ENCODE assay signal across 9 mouse cellular contexts in genomic region chrX:167208506-167208820, GRCm38 (mm10). TPM values are rescaled to one million over a fixed set of nuclear protein-coding genes. Genes with fewer than 3 reads are reported as not detected.
DNase-seq lines count a peak whose midpoint lies in the region; ATAC-seq and TF ChIP-seq lines count a peak whose summit lies in the region.
"Had no signal": no experiment of that assay in that cellular context is flagged by ENCODE, and none has a peak within 500 bp of the region (broad histone marks: within the 10 kb centered on the region; RNA-seq: fewer than 3 reads in every experiment).

No protein-coding gene starts in this region.

- H3K9me3 ChIP-seq in embryonic facial prominence, embryonic 11.5 days (replicated peaks; ENCODE audit: control insufficient read depth, low read length), result no peaks in the 10 kb centered on the region
- no peaks in the 10 kb centered on the region for H3K9me3 ChIP-seq in limb, embryonic 15.5 days
- no peaks in the 10 kb centered on the region for H3K9me3 ChIP-seq in midbrain, embryonic 14.5 days (ENCODE audit: control insufficient read depth, low read length)

- peak; percentile 29 to 37 for DNase-seq in cerebellum, adult 18-20 months
- DNase-seq in embryonic facial prominence, embryonic 11.5 days (ENCODE audit: low spot score), result peak; percentile 55
- peak; percentile 41 to 48 for DNase-seq in heart, postnatal 36 days
- DNase-seq in midbrain, embryonic 14.5 days, result peak; percentile 69
- peak; percentile 9 for DNase-seq in yolk sac, embryonic 10.5 days (ENCODE audit: low spot score)

- H3K4me3 ChIP-seq in C2C12 (ENCODE audit: insufficient read depth, poor library complexity, severe bottlenecking), result peak overlapping the region; percentile 49
- peak overlapping the region; percentile 59 for H3K4me3 ChIP-seq in embryonic facial prominence, embryonic 11.5 days (ENCODE audit: low read depth, low read length)
- H3K4me3 ChIP-seq in limb, embryonic 15.5 days, result peak overlapping the region; percentile 50
- peak overlapping the region; percentile 56 for H3K4me3 ChIP-seq in midbrain, embryonic 14.5 days (replicated peaks; ENCODE audit: low read depth, low read length)

- TF ChIP-seq CTCF in C2C12 (IDR thresholded peaks at IDR 0.05; ENCODE audit: control insufficient read depth, insufficient read depth, insufficient read length), result no peak

- peak overlapping the region; percentile 39 for H3K4me2 ChIP-seq in embryonic facial prominence, embryonic 11.5 days (ENCODE audit: low read depth, low read length)
- H3K4me2 ChIP-seq in limb, embryonic 15.5 days, result peak overlapping the region; percentile 49
- H3K4me2 ChIP-seq in midbrain, embryonic 14.5 days (ENCODE audit: low read length), result no peak overlapping the region

- H3K79me3 ChIP-seq in C2C12 (ENCODE audit: low read depth), result peaks cover 8% of the 10 kb centered on the region

- intact Hi-C loops in heart, postnatal 36 days (cut with DNase I), result loop anchor here (10.0 kb wide), 2 partner anchors 54 to 104 kb away; no protein-coding TSS in a partner anchor

- H3K27me3 ChIP-seq in C2C12 (ENCODE audit: control insufficient read depth, insufficient read depth, insufficient read length), result no peaks in the 10 kb centered on the region
- H3K27me3 ChIP-seq in embryonic facial prominence, embryonic 11.5 days (ENCODE audit: control insufficient read depth, insufficient read depth, low read length), result peaks cover 3% of the 10 kb centered on the region; the same call in 1 of the 2 replicates
- H3K27me3 ChIP-seq in limb, embryonic 15.5 days, result peaks cover 19% of the 10 kb centered on the region; the same call in 1 of the 2 replicates
- H3K27me3 ChIP-seq in midbrain, embryonic 14.5 days (ENCODE audit: control insufficient read depth, insufficient read depth, low read length), result no peaks in the 10 kb centered on the region

- H3K9ac ChIP-seq in embryonic facial prominence, embryonic 11.5 days (replicated peaks; ENCODE audit: low read length), result peak overlapping the region; percentile 74
- peak overlapping the region; percentile 51 for H3K9ac ChIP-seq in limb, embryonic 15.5 days
- H3K9ac ChIP-seq in midbrain, embryonic 14.5 days (replicated peaks; ENCODE audit: low read length), result peak overlapping the region; percentile 90

- ATAC-seq in cerebellum, adult (ENCODE audit: insufficient number of reproducible peaks, low FRiP score, low TSS enrichment), result no peak
- no peak for ATAC-seq in embryonic facial prominence, embryonic 11.5 days (replicated peaks; ENCODE audit: insufficient number of reproducible peaks, low FRiP score, low TSS enrichment, low read depth)
- ATAC-seq in limb, embryonic 15.5 days (ENCODE audit: insufficient number of reproducible peaks, low FRiP score, low TSS enrichment, low read depth), result no peak
- no peak for ATAC-seq in midbrain, embryonic 14.5 days (ENCODE audit: low FRiP score, low TSS enrichment)

- H3ac ChIP-seq in C2C12 (ENCODE audit: control insufficient read depth, insufficient read length, low read depth), result peak overlapping the region; percentile 32

- H3K27ac ChIP-seq in embryonic facial prominence, embryonic 11.5 days (replicated peaks; ENCODE audit: low read depth, low read length), result peak overlapping the region; percentile 65; the same call in 1 of the 2 replicates
- peak overlapping the region; percentile 82 for H3K27ac ChIP-seq in limb, embryonic 15.5 days
- H3K27ac ChIP-seq in midbrain, embryonic 14.5 days (replicated peaks; ENCODE audit: low read depth, low read length), result peak overlapping the region; percentile 95

- 22% methylated on average over 16 of the region's 16 CpGs for WGBS in embryonic facial prominence, embryonic 11.5 days
- 22% methylated on average over 16 of the region's 16 CpGs for WGBS in limb, embryonic 15.5 days
- WGBS in midbrain, embryonic 14.5 days, result 20% methylated on average over 16 of the region's 16 CpGs

- peaks cover 13% of the 10 kb centered on the region for H3K79me2 ChIP-seq in C2C12 (ENCODE audit: control insufficient read depth, insufficient read depth)

- no peaks in the 10 kb centered on the region for H3K4me1 ChIP-seq in embryonic facial prominence, embryonic 11.5 days (ENCODE audit: control insufficient read depth, insufficient read depth, low read length)
- H3K4me1 ChIP-seq in limb, embryonic 15.5 days, result no peaks in the 10 kb centered on the region
- peaks cover 7% of the 10 kb centered on the region for H3K4me1 ChIP-seq in midbrain, embryonic 14.5 days (ENCODE audit: control insufficient read depth, insufficient read depth, low read length)

- H3K36me3 ChIP-seq in C2C12 (ENCODE audit: control insufficient read depth, insufficient read depth), result peaks cover 4% of the 10 kb centered on the region
- H3K36me3 ChIP-seq in embryonic facial prominence, embryonic 11.5 days (replicated peaks; ENCODE audit: control insufficient read depth, insufficient read depth, low read depth, low read length), result no peaks in the 10 kb centered on the region
- H3K36me3 ChIP-seq in limb, embryonic 15.5 days, result no peaks in the 10 kb centered on the region
- H3K36me3 ChIP-seq in midbrain, embryonic 14.5 days (ENCODE audit: control insufficient read depth, insufficient read depth, low read length), result 0 out of 2 replicates have a peak, but pooled peaks cover 4% of the 10 kb centered on the region

TF ChIP-seq in C2C12, 6 proteins besides CTCF, POLR2A, EP300 and RAD21:
- TF ChIP-seq MAX (IDR thresholded peaks at IDR 0.05) (no peak), MYOD1 (IDR thresholded peaks at IDR 0.05; ENCODE audit: control insufficient read depth, insufficient read length, low read depth) (no peak), CEBPB (IDR thresholded peaks at IDR 0.05; ENCODE audit: low read depth) (no peak), USF1 (IDR thresholded peaks at IDR 0.05; ENCODE audit: low read depth) (no peak), FOSL1 (IDR thresholded peaks at IDR 0.05; ENCODE audit: insufficient read depth, low read length, poor library complexity, severe bottlenecking) (no peak), MYOG (IDR thresholded peaks at IDR 0.05; ENCODE audit: control insufficient read depth, extremely low read depth, insufficient read length) (no peak)

RNA-seq across cellular contexts. Expression of gene Tmsb4x, which starts 0.7 kb away (rescaled TPM):
- 1,421 TPM for polyA plus RNA-seq in C2C12 (2012; fragmentation: generic; extraction: Trizol)
- 3,139 and 3,175 TPM in 2 replicates for polyA plus RNA-seq in embryonic facial prominence, embryonic 11.5 days (2014; fragmentation: Nextera tagmentation; extraction: Ambion mirVana)
- total RNA-seq in heart, postnatal 36 days (2021), result 100 to 1,000 TPM; 474 to 506 TPM
- 2,673 and 2,803 TPM in 2 replicates for polyA plus RNA-seq in limb, embryonic 15.5 days (2015; fragmentation: Nextera tagmentation; extraction: Ambion mirVana)
- polyA plus RNA-seq in midbrain, embryonic 14.5 days (2014; fragmentation: Nextera tagmentation; extraction: Ambion mirVana), result 5,114 and 5,358 TPM in 2 replicates
- total RNA-seq: MEL had no signal

RNA-seq across cellular contexts. Expression of gene Tlr8, which starts 55.7 kb away (rescaled TPM):
- polyA plus RNA-seq in C2C12 (2012; fragmentation: generic; extraction: Trizol), result not detected
- polyA plus RNA-seq in embryonic facial prominence, embryonic 11.5 days (2014; fragmentation: Nextera tagmentation; extraction: Ambion mirVana), result 0.07 TPM in 1 of 2 replicates, not detected in the other
- total RNA-seq in heart, postnatal 36 days (2021), result 1 to 10 TPM; 1.4 to 3.0 TPM
- polyA plus RNA-seq in limb, embryonic 15.5 days (2015; fragmentation: Nextera tagmentation; extraction: Ambion mirVana), result 0.52 and 1.0 TPM in 2 replicates
- 0.07 TPM in 1 of 2 replicates, not detected in the other for polyA plus RNA-seq in midbrain, embryonic 14.5 days (2014; fragmentation: Nextera tagmentation; extraction: Ambion mirVana)
- total RNA-seq: MEL had no signal

Comparison
In these comparisons a context has a peak if more than half of its experiments do, and no peak if none do; other contexts are left out.
1. DNase-seq: peak in every context shown above with its lines; median percentile 69 in midbrain, embryonic 14.5 days; 55 in embryonic facial prominence, embryonic 11.5 days; 44 in heart, postnatal 36 days; 33 in cerebellum, adult 18-20 months; 9 in yolk sac, embryonic 10.5 days.